Mouse (Mus musculus) heart, postnatal 0 days (tissue): ENCODE measurements around the gene Tenm2.

Source experiments
- CTCF ChIP-seq: IDR thresholded peaks from 2 replicates; pipeline ENCODE4 v1.5.1; 2016; ENCODE audit warnings: antibody characterized with exemption, control low read depth, low read depth
- EP300 ChIP-seq: IDR thresholded peaks from 2 replicates; pipeline ENCODE4 v1.6.1; 2016; ENCODE audit warnings: antibody characterized with exemption, low read depth

- TF ChIP-seq CTCF (no peak), EP300 (no peak)
Measured at GRCm38 (mm10) chr11:37248796-37249195, 13.0 kb upstream of the Tenm2 start.
